Mouse (Mus musculus): ENCODE data around the gene Tcp10a. TPM values are rescaled to one million over a fixed set of nuclear protein-coding genes. Genes with fewer than 3 reads are reported as not detected.
"Not testable (repeated sequence)": the region's sequence is repeated elsewhere in the genome, so short reads cannot be mapped to it uniquely, and the experiment has no call there.

The Tcp10a gene
- total RNA-seq (2021): not detected in 2 replicates
- long read RNA-seq, experiment 1: 0 reads
- long read RNA-seq, experiment 2: 0 reads

DNA sequence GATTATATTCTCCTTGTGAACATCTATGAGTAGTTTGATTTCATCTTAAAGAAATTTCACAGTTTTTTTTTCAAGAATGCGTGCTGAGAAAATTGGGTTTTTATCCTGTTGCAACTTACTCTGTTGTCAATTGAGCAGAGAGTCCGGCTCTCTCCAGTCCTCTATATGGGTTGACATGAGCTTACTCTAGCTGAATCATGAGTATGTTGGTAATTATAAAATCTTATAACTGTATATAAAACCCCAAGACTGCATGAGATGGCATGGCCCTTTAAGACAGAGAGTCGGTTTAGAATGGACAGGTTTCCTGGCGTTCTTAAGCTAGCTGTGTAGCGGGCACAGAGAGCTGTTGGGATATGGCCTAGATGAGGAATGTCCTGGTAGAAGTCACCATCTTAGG is at the start of gene Tcp10a:
Gene Tcp10a, plus strand, starts transcription at position 301 of the 400 bp plus-strand sequence.
- DNase-seq: not testable (repeated sequence)

GRCm38 (mm10) chr17:7278702-7279242 is 45.7 kb upstream of the Tcp10a start:
- DNase-seq: no peak

DNA sequence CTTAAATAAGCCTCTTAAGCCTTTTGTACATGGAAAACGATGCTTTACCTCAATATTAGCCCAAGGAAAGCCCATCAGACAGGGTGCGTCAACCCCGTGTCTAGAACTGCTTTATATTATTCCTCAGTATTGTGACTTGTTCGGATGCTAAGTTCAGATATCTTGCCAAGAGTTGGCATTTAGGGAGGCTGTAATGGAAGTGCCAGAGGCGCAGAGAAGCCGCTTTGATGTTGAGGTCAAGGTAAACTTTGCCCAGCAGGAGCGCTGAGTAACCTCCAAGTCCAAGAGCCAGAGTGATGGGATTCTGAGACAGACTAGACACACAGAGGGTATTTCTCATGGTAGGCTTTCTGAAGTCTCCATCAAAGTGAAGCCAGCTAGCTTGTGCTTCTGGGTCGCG is 45.2 kb upstream of the Tcp10a start:
- peak; percentile 37 for DNase-seq

- DNase-seq: peak; percentile 78
Observed at GRCm38 (mm10) chr17:7284297-7284910, 40.0 kb upstream of the Tcp10a start.

DNA sequence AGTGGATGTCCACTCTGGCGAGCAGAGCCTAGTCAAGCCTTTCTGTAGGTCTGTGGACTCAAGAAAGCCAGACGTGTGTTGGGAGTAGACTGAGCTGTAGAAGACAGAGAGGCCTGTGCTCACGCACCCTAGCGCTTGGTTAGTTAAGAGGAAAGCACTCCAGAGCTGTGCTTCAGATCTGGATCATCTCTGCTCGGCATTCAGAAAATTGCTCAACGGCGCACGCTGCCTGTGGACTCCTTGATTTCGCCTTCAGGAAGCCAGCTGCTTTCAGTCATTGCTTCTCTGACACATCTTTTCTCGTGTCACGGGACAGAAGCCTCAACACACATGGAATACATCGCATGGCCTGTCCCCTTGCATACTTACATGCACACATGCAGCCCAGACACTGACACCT is 39.2 kb upstream of the Tcp10a start:
- no peak for DNase-seq

DNA sequence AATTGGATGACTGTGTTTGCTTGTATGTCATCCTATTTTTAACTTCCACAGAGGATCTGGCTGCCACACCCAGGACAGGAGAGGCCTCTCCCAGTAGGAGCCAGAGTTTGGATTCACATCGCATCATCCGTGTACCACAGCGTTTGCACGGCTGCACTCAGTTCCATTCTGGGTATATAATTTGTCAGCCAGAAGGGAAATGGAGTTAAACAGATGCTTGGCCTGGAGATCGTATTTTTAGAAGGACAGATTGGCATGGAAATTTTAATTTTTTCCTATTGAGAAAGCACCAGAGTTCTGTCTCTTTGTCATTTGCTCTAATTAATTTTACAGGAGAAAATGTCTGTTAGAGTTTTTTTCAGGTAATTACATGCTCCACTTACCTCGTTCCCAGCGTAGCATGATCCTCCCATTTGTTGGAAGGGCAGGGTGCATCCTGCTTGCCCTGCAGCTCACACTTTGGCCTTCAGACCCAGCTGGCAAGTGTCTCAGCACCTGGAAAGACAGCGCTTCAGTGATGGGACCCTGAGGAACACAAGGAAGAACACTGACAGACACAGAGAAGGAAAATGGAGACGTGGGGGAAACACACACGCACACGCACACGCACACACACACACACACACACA is 37.9 kb upstream of the Tcp10a start:
- no peak for DNase-seq

- no peak for DNase-seq
Observed at GRCm38 (mm10) chr17:7292012-7292684, 32.3 kb upstream of the Tcp10a start.

DNA sequence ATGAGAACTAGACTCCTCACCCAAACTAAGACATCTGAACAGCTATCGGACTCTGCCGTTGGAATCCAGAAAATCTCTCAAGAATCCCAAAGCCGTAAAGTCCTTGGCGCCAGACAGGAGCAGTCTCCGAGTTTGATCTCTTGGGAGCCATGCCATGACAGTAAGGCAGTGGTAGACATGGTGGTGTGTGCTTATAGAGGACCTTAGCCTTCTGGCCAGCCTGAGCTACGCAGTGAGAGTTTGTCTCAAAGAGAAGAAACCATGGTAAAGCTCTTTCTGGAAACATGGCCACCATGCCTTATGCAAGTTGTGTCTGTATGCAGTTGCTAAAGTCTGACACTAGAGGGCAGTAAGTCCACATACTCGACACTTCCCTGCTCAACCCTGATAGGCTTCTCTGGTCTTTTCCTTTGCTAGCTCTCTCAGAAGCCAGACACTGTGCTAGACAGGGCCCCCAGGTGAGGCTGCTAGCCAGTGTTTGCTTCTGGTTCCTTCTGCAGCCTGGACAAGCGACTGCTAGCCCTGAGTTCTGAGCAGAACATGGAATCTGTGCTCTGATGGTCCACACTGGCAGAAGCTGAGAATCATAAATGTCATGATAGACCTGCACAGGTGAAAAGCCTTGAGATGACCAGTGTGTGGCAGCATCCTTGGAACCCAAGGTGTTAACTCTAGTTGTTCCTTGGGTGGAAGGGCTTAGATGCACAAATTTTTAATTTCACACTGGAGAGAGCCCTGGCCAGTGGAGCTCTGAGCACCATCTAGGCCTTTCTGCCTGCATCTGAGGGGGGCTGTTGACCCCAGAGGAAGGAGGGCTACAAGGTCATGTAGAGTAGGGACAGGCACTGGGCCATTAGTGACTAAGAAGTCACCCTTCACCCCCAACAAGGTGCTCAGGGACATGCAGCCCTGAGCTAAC is 17.9 kb upstream of the Tcp10a start:
- peak; percentile 40 for DNase-seq

DNA sequence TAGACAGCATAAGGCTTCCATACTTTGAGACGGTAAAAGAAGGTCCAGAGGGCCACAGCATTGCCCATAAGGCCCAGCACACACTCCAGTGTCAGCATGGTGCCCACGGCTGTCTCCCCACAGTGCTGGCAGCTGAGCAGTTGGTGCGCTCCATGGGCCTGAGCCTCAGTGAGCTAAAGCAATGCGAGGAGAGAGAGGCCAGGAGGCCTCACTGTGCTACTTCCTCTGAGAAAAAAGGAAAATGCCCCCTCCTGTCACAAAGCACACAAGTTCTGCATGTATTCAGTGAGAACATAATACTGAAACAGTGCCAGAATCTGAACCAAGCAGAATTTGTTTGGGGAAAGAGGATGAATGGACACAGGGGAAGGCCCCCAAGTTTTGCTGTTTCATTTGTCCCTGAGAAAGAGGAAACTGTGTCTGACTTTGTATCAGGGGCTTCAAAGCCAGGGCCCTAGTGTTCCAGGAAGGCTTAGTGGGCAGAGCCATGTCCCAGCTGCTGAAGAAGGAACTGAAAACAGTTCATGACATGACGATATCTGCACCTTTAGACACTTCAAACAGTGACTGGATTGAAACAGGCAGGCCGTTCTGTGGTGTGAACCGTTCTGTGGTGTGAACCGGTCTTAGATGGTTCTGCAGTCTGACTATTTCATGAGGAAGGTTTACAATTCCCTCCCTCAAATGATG is 8.6 kb upstream of the Tcp10a start:
- not testable (repeated sequence) for DNase-seq

GRCm38 (mm10) chr17:7319789-7320188 is 4.7 kb upstream of the Tcp10a start:
- DNase-seq: not testable (repeated sequence)

DNA sequence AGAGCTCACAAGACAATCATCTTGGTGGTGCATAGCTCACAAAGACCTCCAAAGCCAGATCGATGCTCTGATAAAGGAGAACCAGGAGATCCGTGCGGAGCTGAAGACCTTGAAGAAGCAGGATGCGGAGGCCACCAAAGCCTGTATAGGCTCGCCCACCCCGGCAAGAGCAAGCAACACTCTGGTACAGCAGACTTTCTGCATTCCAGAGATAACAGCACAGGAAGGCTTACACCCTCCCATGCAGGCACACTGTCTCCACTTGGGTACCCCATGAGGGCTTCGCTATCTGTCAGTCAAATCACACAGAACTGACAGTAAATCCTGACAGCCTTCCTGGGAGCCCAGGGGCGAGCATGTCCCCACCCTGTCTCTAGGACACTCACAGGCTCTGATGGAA is 2.0 kb downstream of the Tcp10a start:
- DNase-seq: not testable (repeated sequence)

DNA sequence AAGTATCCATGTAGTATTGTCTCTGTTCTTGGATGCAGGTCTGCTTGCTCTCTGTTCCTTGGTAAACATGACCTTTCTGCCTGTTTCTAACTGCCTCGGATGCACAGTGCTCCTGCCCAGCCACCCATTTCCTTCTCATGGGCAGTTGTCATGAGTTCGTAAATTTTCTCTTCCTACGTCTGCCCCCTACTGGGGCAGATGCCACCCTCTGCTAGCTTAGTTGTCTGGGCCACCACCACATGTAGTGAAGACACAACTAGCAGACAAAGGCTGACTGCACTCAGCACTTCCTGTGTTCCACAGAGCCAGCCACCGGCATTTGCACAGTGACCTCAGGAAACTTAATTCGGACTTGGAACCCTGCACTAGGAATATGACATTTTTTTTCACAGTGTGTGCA is 8.3 kb downstream of the Tcp10a start:
- not testable (repeated sequence) for DNase-seq

- not testable (repeated sequence) for DNase-seq
Observed at GRCm38 (mm10) chr17:7337381-7337780, 12.9 kb downstream of the Tcp10a start.

DNA sequence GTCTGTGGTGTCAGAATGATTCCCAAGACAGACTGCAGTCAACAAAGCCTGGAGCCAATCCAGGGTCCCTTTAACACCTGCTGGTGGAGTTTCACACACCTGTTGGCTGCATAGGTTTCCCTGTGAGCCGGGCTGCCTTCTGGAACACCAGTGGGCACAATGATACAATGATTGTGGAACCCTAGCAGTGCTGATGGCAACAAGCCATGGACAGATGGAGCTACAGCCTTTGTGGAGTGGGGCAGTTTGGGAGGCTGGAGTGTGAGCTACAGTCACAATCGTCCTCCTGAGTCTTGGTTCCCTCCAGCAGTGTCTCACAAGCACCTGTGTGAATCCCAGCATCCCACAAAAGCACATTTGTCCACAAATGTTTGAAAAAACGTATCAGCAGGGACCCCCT is 24.3 kb downstream of the Tcp10a start:
- not testable (repeated sequence) for DNase-seq

- not testable (repeated sequence) for DNase-seq
Observed at GRCm38 (mm10) chr17:7352596-7352995, 28.1 kb downstream of the Tcp10a start, which contains the start of gene Ttll2. TSS of gene Ttll2 (minus strand) at chr17:7352696.

- DNase-seq: not testable (repeated sequence)
Observed at GRCm38 (mm10) chr17:7359806-7360205, 35.4 kb downstream of the Tcp10a start.

DNA sequence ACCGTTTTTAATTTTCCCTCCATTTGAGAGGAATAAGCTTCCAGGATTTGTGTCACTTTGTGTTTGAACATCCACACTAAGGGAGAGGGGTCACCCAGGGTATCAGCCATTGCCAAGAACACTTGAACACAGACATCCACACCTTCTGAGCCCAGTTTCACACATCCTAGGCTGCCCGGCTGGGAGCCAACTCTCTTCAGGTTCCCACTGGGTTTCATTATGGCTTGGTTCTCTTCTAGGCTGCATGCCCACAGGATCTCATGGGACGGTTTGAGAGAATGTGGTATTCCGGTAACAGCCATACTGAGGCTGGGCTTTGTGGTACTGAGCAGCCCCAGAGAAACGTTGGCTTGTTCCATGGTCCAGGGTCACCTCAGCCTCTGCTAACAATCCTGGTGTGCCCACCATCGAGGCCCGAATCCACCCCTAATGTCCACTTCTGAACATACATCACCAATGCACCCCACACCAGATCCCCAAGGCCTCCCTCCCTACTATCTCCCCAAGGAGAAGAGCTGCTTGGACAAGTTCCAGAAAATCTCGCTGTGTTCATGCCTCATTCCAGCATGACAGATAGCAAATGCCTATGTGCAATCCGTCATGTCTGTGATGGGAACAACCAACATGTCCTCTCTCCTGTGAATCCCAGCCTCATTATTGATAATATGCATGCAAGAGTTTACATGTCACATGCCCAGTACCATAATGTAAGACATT is 36.5 kb downstream of the Tcp10a start:
- peak; percentile 76 for DNase-seq

- not testable (repeated sequence) for DNase-seq
Observed at GRCm38 (mm10) chr17:7365615-7366014, 41.2 kb downstream of the Tcp10a start.

DNA sequence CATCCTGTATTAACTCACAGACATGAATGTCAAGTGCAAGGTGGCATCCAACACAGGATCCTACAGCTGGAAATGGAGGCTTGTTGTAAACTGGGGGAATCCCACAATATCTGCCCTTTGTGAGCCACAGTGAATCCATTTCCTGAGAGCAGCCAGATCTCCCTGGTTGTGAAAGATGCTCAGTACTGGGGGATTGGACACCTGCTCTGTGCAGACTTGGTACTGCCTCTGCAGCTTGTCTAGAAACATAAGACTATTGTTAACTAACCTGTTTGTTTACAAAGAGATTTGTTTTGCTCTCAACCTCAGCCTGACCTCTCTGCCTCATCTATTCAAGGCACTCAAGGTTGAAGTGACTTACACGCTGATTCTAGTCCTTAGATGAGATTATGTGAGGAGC is 41.8 kb downstream of the Tcp10a start:
- DNase-seq: not testable (repeated sequence)

DNA sequence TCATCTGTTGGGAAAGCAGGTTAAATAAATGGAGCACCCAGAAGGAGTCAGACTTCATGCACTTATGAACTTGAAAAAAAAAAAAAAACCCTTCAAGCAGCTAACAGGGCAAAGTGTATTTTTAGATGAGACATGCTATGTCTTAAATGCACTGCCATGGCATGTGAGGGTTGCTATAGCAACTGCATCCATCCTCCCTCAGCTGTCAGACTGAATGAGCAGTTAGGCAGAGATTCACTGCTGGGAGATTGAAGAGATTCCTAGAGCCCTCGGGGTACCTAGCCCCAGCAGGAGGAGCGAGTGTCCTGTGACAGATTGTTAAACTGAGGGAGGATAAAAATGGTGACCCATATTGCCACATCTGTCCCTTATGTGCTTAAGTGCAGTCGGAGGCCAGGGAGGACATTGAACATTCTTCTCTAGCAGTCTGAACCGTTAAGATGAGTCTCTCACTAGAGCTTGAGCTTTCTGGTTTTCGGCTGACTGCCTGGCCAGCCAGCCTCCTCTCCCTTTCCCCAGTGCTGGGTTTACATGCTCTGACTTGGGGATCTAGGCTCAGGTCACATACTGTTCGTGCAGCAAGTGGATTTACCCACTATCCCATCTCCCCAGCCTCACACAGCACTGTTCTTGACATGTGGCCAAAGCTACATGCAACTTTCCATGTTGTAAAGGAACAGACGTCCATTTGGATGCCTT is 42.4 kb downstream of the Tcp10a start:
- not testable (repeated sequence) for DNase-seq

All from adrenal gland, postnatal 14 days (tissue).